Mouse (Mus musculus) CH12.LX (cell line): ENCODE data around the gene B3gnt4. TPM values are rescaled to one million over a fixed set of nuclear protein-coding genes. Genes with fewer than 3 reads are reported as not detected.

ENCODE experiments used
- DNase-seq: peaks from one replicate; pipeline ENCODE4 v3.0.0-alpha.2; 2013; ENCODE audit errors: extremely low read depth
- H3K27ac ChIP-seq: 2 replicates; pipeline ENCODE4 v1.5.1; 2012; ENCODE audit warnings: low read depth, mild to moderate bottlenecking, control low read depth, moderate library complexity; ENCODE audit not compliant: insufficient read depth
- H3K27me3 ChIP-seq: replicated peaks from 2 replicates; pipeline ENCODE3; 2012; ENCODE audit warnings: inconsistent platforms
- H3K36me3 ChIP-seq, 2 experiments: replicated peaks in 1 of 2; 2 replicates each; pipeline versions ENCODE3 to v1.6.1; 2012; ENCODE audit warnings: inconsistent platforms in 1 of 2, low read length in 1 of 2, mild to moderate bottlenecking in 1 of 2, mixed read lengths in 1 of 2, moderate library complexity in 1 of 2; ENCODE audit not compliant: control insufficient read depth in 1 of 2, insufficient read depth in 1 of 2
- H3K4me1 ChIP-seq, 2 experiments: 2 replicates each; pipeline ENCODE4 v1.6.1; 2012; ENCODE audit warnings: inconsistent platforms in 1 of 2, moderate library complexity in 1 of 2; ENCODE audit not compliant: insufficient read depth in 2 of 2, control insufficient read depth in 1 of 2
- H3K4me2 ChIP-seq: 2 replicates; pipeline ENCODE4 v1.6.1; 2012; ENCODE audit warnings: low read depth, mild to moderate bottlenecking, control low read depth; ENCODE audit not compliant: poor library complexity, insufficient read depth, severe bottlenecking
- H3K4me3 ChIP-seq, 3 experiments: fragments of 150-350 bp in 1 of 3; sonication (generic) in 1 of 3; replicated peaks in 1 of 3; 2 replicates each; pipeline versions ENCODE3 to v1.5.1; 2011 to 2012; ENCODE audit warnings: low read depth in 2 of 3, low read length in 2 of 3, mild to moderate bottlenecking in 2 of 3, moderate library complexity in 2 of 3, control low read depth in 1 of 3, improper control_type of control experiment in 1 of 3, inconsistent platforms in 1 of 3, mixed read lengths in 1 of 3; ENCODE audit not compliant: poor library complexity in 1 of 3
- H3K79me2 ChIP-seq: replicated peaks from 2 replicates; pipeline ENCODE4 v1.6.1; 2012; ENCODE audit warnings: mild to moderate bottlenecking, moderate library complexity; ENCODE audit not compliant: control insufficient read depth, poor library complexity, insufficient read depth, severe bottlenecking; ENCODE audit errors: extremely low read depth
- H3K9ac ChIP-seq: 2 replicates; pipeline ENCODE4 v1.6.1; 2012; ENCODE audit warnings: low read depth, mild to moderate bottlenecking, control low read depth, moderate library complexity; ENCODE audit not compliant: insufficient read depth
- H3K9me3 ChIP-seq: replicated peaks from 2 replicates; pipeline ENCODE3; 2012; ENCODE audit warnings: low read length, inconsistent platforms, mixed read lengths
- BHLHE40 ChIP-seq: IDR thresholded peaks from 2 replicates; pipeline ENCODE4 v1.6.1; 2011; ENCODE audit warnings: mild to moderate bottlenecking, low read depth, low read length, improper control_type of control experiment
- CHD2 ChIP-seq: IDR thresholded peaks from 2 replicates; pipeline ENCODE4 v1.6.1; 2011; ENCODE audit warnings: low read length, improper control_type of control experiment
- GABPA ChIP-seq: IDR thresholded peaks from 2 replicates; pipeline ENCODE4 v1.6.1; 2012; ENCODE audit warnings: low read depth, low read length, improper control_type of control experiment, inconsistent platforms; ENCODE audit not compliant: insufficient replicate concordance
- JUN ChIP-seq: IDR thresholded peaks from 2 replicates; pipeline ENCODE4 v1.6.1; 2011; ENCODE audit warnings: low read depth, mild to moderate bottlenecking, low read length, improper control_type of control experiment, moderate library complexity; ENCODE audit not compliant: insufficient read depth
- JUND ChIP-seq: conservative IDR thresholded peaks from 2 replicates; pipeline ENCODE4 v1.6.1; 2011; ENCODE audit warnings: low read depth, low read length, improper control_type of control experiment
- MAX ChIP-seq: IDR thresholded peaks from 2 replicates; pipeline ENCODE4 v1.6.1; 2011; ENCODE audit warnings: low read length, improper control_type of control experiment
- MAZ ChIP-seq: IDR thresholded peaks from 2 replicates; pipeline ENCODE4 v1.6.1; 2012; ENCODE audit warnings: low read depth, mild to moderate bottlenecking, inconsistent platforms, low read length, improper control_type of control experiment, moderate library complexity
- MEF2A ChIP-seq: IDR thresholded peaks from 2 replicates; pipeline ENCODE4 v1.6.1; 2014; ENCODE audit warnings: low read depth, mild to moderate bottlenecking, inconsistent platforms, low read length, improper control_type of control experiment, borderline replicate concordance
- MYC ChIP-seq: IDR thresholded peaks from 2 replicates; pipeline ENCODE4 v1.6.1; 2011; ENCODE audit warnings: low read depth, mild to moderate bottlenecking, improper control_type of control experiment, low read length
- NRF1 ChIP-seq: IDR thresholded peaks from 2 replicates; pipeline ENCODE4 v1.6.1; 2014; ENCODE audit warnings: low read depth, mild to moderate bottlenecking, inconsistent platforms, low read length, improper control_type of control experiment, moderate library complexity
- POLR2A ChIP-seq: IDR thresholded peaks from 2 replicates; pipeline ENCODE4 v1.6.1; 2011; ENCODE audit warnings: low read depth, mild to moderate bottlenecking, improper control_type of control experiment, low read length
- RCOR1 ChIP-seq: conservative IDR thresholded peaks from 2 replicates; pipeline ENCODE4 v1.6.1; 2012; ENCODE audit warnings: low read depth, mild to moderate bottlenecking, inconsistent platforms, low read length, improper control_type of control experiment
- SMC3 ChIP-seq: IDR thresholded peaks from 2 replicates; pipeline ENCODE4 v1.6.1; 2011; ENCODE audit warnings: low read depth, low read length, improper control_type of control experiment
- TBP ChIP-seq: conservative IDR thresholded peaks from 2 replicates; pipeline ENCODE4 v1.6.1; 2011; ENCODE audit warnings: low read depth, low read length, improper control_type of control experiment
- USF2 ChIP-seq: conservative IDR thresholded peaks from 2 replicates; pipeline ENCODE4 v1.6.1; 2011; ENCODE audit warnings: low read depth, low read length, improper control_type of control experiment
- ZKSCAN1 ChIP-seq: IDR thresholded peaks from 2 replicates; pipeline ENCODE4 v1.6.1; 2012; ENCODE audit warnings: low read depth, inconsistent platforms, low read length, improper control_type of control experiment, borderline replicate concordance
- dilution Hi-C: fragments of 300-500 bp; cut with MboI; formaldehyde crosslinking; loops from 2 replicates; pipeline ENCODE4 v1.14.3; 2020; ENCODE audit warnings: low sequenced_read_pairs; ENCODE audit not compliant: extremely low pct_unique_long_range_greater_than_20kb, extremely low pct_ligation_motif_present
- in situ Hi-C: fragments of 300-500 bp; cut with MboI; formaldehyde crosslinking; loops from 3 replicates; pipeline ENCODE4 v1.14.3; 2019; ENCODE audit warnings: low sequenced_read_pairs, low pct_ligation_motif_present, low pct_unique_long_range_greater_than_20kb, mixed read lengths
- polyA plus RNA-seq: library from polyadenylated mRNA; unstranded; fragments of >175 nt; gene quantifications from 2 replicates; pipeline ENCODE4 v1.2.1, GENCODE M21; 2012; ENCODE audit warnings: low read depth; ENCODE audit not compliant: insufficient read length
- total RNA-seq, 2 experiments: library from RNA; depleted of rRNA; stranded (reverse); fragments of 300-350 nt in 1 of 2; fragments of >200 nt in 1 of 2; gene quantifications; 2 replicates each; pipeline ENCODE4 v1.2.3; 2012 to 2014

The B3gnt4 gene
- total and polyA plus RNA-seq, 3 experiments, result 0.30 TPM; not detected in 2

DNA sequence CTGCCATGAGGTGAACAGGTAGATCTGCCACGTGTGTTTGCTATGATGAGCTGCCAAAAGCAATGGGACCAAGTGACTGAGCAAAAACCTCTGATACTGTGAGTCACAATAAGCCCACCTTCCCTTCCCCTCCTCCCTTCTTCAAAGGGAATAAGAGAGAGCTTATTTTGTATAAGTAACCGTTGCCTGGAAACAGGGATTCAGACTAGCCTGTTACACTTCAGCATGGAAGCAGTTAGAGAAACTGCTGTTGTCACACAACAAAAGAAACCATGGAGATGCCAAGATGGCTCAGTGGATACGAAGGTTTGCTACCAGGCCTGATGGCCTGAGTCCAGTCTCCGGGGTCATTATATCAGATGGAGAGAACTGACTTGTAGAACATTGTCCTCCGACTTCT, 36.4 kb upstream of the B3gnt4 start:
- no peak for DNase-seq
- H3K27me3 ChIP-seq, result no peaks in the 10 kb centered on the region
- no peaks in the 10 kb centered on the region for H3K79me2 ChIP-seq
- peaks cover 5 to 22% of the 10 kb centered on the region in 2 experiments for H3K4me1 ChIP-seq
- no peak overlapping the region for H3K27ac ChIP-seq
- H3K9ac ChIP-seq, result no peak overlapping the region
- in situ Hi-C loops (no loop called here), dilution Hi-C loops (no loop called here)
- H3K4me2 ChIP-seq, result no peak overlapping the region
- TF ChIP-seq NRF1 (no peak), MAZ (no peak), MYC (no peak), RCOR1 (no peak), CHD2 (no peak), JUN (no peak), POLR2A (no peak), GABPA (no peak), MAX (no peak), USF2 (no peak), ZKSCAN1 (no peak), TBP (no peak), MEF2A (no peak)
- H3K9me3 ChIP-seq, result no peaks in the 10 kb centered on the region
- H3K4me3 ChIP-seq, result no peak overlapping the region
- no peaks in the 10 kb centered on the region for H3K36me3 ChIP-seq

DNA sequence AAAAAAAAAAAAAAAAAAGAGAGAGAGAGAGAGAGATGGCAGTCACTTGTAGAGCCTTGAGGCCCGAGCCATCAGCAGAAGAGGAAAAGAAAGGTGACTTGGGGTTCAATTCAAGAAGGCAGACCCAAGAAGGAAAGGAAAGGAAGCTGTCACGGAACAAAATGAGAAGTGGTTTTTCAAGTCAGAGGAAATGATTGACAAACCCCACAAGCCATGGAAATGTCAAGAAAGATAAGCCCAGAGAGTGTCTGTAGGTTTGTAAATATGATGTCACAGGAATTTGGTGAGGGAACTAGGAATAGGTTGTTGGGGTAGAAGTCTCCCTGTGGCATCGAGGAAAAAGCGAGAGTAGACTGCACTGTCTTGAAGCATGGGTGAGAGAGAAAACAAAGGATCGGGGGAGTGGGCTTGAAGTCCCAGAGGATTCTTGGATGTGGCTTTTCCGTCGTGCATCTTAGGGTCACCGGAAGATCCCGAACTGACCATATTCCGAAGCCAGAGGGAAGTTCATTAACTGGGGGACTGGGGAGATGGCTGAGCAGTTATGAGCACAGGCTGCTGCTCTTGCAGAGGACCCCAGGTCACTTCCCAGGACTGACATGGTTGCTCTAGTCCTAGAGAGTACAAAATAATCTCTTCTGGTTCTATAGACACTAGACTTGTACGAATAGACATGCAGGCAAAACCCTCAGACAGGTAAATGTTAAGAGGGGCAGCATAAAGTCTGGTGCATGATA, 22.4 kb upstream of the B3gnt4 start:
- in situ Hi-C loops (no loop called here), dilution Hi-C loops (no loop called here)
- no peak overlapping the region for H3K4me2 ChIP-seq
- H3K79me2 ChIP-seq, result no peaks in the 10 kb centered on the region
- peaks cover 8 to 15% of the 10 kb centered on the region in 2 experiments for H3K4me1 ChIP-seq
- no peak overlapping the region for H3K4me3 ChIP-seq
- no peak for TF ChIP-seq MYC
- TF ChIP-seq BHLHE40, result no peak
- TF ChIP-seq SMC3, result no peak
- no peak for TF ChIP-seq JUND
- no peak overlapping the region for H3K9ac ChIP-seq
- H3K36me3 ChIP-seq, result no peaks in the 10 kb centered on the region
- no peaks in the 10 kb centered on the region for H3K27me3 ChIP-seq
- no peaks in the 10 kb centered on the region for H3K9me3 ChIP-seq
- no peak for DNase-seq
- H3K27ac ChIP-seq, result no peak overlapping the region
